Mouse (Mus musculus) kidney, postnatal 25 days (tissue): Measurements from ENCODE around the gene Olfr483.

Experiments
- DNase-seq, 2 experiments: peaks; one replicate each; pipeline ENCODE4 v3.0.0; 2021; ENCODE audit warnings: mixed read lengths in 2 of 2

Olfr483 gene

DNA sequence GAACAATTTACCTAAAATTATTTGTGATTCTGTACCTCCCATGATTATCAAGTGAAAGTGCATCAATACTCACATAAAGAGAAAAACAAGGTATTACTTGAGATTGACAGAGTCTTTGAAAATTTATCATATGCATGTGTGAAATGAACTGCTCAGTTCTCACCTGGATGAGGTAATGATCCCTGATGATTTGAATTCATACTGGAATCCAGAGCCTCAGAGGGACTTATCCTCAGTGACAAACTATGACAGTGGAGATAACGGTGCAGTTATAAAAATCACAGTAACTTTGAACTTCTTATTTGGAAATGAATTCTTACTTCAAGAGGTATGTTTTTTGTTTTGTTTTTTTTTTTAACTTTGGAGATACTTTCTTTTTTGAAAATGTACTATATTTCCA is at the start of gene Olfr483:
Gene Olfr483, plus strand, starts transcription at position 301 of the 400 bp plus-strand sequence.
- no peak for DNase-seq

DNA sequence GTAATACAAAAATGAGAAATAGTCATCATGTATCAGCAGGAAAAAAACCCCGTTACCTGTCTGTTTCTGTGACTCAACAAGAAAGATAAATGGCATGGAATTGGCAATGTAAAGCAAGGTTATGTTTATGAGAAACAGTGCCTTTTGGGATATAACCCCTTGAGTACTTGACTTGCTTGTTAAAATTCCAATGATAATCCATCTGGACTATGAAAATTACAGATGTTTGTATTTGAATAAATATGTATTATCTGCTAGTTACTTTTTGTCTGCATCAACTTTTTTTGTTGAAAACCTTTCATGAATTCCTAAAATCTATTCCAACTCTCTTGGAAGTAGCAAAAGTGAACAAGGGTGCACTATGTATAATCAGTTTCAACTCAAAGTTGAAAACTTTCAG is 33.4 kb upstream of the Olfr483 start, which contains the start of gene Olfr480:
Gene Olfr480, minus strand, starts transcription at position 101 of the 400 bp plus-strand sequence.
- DNase-seq = no peak

DNA sequence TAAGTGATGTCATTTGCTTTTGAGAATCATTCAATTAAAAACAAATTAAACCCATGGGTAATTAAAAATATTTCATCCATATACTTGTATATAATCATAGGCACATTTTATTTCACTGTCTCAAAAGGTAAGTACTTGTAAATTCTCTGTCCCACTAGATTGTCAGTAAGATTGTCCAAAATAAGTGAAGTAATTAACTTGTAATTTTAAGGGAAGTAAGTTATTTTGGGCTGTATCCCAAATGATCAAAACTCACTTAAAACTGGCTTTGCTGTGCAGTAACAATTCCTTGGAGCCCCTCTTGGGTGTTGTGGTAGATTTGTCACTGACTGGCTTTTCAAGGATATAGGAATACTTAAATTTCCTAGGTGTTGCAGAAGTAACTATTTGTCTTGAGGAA is 21.1 kb upstream of the Olfr483 start, which contains the start of gene Olfr481:
Gene Olfr481, plus strand, starts transcription at position 301 of the 400 bp plus-strand sequence.
- DNase-seq = no peak

DNA sequence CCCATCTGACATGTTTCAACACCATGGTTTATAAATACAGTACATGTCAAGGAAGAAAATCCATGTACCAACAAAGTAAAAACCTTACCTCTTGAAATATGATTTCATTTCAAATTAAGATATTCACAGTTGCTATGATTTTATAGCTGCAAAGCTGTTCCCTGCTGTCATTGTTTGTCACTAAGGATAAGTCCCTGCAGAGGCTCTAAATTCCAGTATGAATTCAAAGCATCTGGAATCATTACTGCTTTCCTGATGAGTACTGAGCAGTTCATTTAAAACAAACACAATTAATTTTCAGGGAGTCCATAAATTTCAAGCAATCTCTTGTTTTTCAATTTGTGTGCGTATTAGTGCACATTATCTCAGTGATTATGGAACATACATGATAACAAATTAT is 3.2 kb upstream of the Olfr483 start, which contains the start of gene Olfr482:
Gene Olfr482, minus strand, starts transcription at position 101 of the 400 bp plus-strand sequence.
- DNase-seq = no peak

DNA sequence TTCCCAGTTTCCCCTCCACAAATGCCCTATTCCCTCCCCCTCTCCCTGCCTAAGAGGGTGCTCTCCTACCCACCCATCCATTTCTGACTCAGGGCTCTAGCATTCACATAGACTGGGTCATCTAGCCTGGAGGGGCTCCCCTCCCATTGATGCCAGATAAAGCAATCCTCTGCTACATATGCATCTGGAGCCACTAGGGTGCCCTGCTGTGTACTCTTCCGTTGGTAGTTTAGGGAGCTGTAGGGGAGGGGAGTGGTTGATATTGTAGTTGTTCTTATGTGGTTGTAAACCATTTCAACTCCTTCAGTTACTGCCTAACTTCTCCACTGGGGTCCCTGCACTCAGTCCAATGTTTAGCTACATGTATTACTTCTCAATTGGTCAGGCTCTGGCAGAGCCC is 20.0 kb downstream of the Olfr483 start:
- DNase-seq = no peak

DNA sequence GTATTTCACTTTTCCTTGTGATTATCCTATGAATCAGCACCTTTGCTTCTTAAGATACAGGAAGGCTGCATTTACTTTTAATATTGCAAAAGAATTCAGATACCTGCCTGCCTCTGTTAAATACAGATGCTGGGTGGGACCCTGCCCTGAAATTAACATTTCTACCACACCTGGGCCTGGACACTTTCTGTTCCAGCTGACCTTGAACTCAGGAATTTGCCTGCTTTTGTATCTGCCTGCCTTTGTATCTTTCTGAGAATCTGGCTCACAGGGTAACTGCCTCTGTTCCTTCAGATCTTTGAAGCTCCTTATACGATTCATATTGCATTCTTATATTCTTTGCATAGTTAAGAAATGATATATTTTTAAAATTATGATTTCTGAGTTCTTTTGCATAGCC is 20.8 kb downstream of the Olfr483 start:
- no peak for DNase-seq

DNA sequence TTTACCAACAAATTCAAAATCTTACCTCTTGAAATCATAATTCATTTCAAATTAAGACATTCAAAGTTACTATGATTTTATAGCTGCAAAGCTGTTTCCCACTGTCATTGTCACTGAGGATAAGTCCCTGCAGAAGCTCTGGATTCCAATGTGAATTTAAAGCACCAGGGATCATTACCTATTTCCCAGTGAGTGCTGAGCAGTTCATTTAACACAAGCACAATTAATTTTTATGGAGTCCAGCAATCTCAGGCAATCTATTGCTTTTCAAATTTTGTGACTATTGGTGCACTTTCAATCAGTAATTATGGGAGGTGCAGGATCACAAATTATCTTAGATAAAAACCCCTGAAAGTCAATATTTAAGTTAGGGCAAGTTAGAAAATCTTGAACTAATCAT is 26.7 kb downstream of the Olfr483 start, which contains the start of gene Olfr484:
Gene Olfr484, minus strand, starts transcription at position 101 of the 400 bp plus-strand sequence.
- no peak for DNase-seq
